Mouse (Mus musculus) ovary, postnatal 10 days (tissue): ENCODE measurements around the gene Olfr365.

Experiments used
- DNase-seq: peaks from one replicate; pipeline ENCODE4 v3.0.0; 2022; ENCODE audit warnings: low spot score

The Olfr365 gene

GRCm38 (mm10) chr2:37187898-37188297 lies at the start of gene Olfr365:
Gene Olfr365 (plus strand): TSS chr2:37188198.
- no peak for DNase-seq

- no peak for DNase-seq
These were observed 49.0 kb upstream of the Olfr365 start, which contains the start of gene Olfr364-ps1 for GRCm38 (mm10) chr2:37139022-37139421. Gene Olfr364-ps1 (plus strand): TSS chr2:37139322.

GRCm38 (mm10) chr2:37211274-37211673 lies 23.3 kb downstream of the Olfr365 start, which contains the start of gene Olfr366:
Gene Olfr366 (plus strand): TSS chr2:37211574.
- no peak for DNase-seq
